ENCODE assay signal across 8 mouse cellular contexts in genomic region chrX:103696081-103696519, GRCm38 (mm10).
A peak's percentile ranks its signal among the peaks of the same experiment; 100 is the strongest.
DNase-seq lines count a peak whose midpoint lies in the region; ATAC-seq and TF ChIP-seq lines count a peak whose summit lies in the region.

No protein-coding gene starts in this region.

- TF ChIP-seq POLR2A in brain, embryonic 14.5 days (IDR thresholded peaks at IDR 0.05; ENCODE audit: borderline replicate concordance, extremely low read depth, insufficient read depth, insufficient read length, poor library complexity, severe bottlenecking) = no peak

- H3K36me3 ChIP-seq in heart, postnatal 0 days (replicated peaks; ENCODE audit: control insufficient read depth, insufficient read depth, low read length) = no peaks in the 10 kb centered on the region
- H3K36me3 ChIP-seq in neural tube, embryonic 12.5 days = no peaks in the 10 kb centered on the region

- no peak for ATAC-seq in heart, postnatal 0 days (ENCODE audit: insufficient read depth, low read depth)
- ATAC-seq in neural tube, embryonic 12.5 days (ENCODE audit: low FRiP score, low read depth) = peak; percentile 43
- no peak for ATAC-seq in cerebellum, adult (ENCODE audit: insufficient number of reproducible peaks, low FRiP score, low TSS enrichment)

- no peaks in the 10 kb centered on the region for H3K4me1 ChIP-seq in heart, postnatal 0 days (ENCODE audit: control insufficient read depth, insufficient read depth)
- no peaks in the 10 kb centered on the region for H3K4me1 ChIP-seq in neural tube, embryonic 12.5 days

- H3K27me3 ChIP-seq in heart, postnatal 0 days (ENCODE audit: control insufficient read depth, insufficient read depth, low read length) = peaks cover 27% of the 10 kb centered on the region; the same call in 1 of the 2 replicates
- peaks cover 55% of the 10 kb centered on the region for H3K27me3 ChIP-seq in neural tube, embryonic 12.5 days (replicated peaks)

- TF ChIP-seq CTCF in brain, embryonic 14.5 days (IDR thresholded peaks at IDR 0.05; ENCODE audit: borderline replicate concordance, extremely low read depth, insufficient read depth, insufficient read length) = no peak
- TF ChIP-seq CTCF in heart, postnatal 0 days (IDR thresholded peaks at IDR 0.05; ENCODE audit: low read depth) = no peak

- peak overlapping the region; percentile 69 for H3K27ac ChIP-seq in heart, postnatal 0 days (ENCODE audit: low read depth)
- H3K27ac ChIP-seq in neural tube, embryonic 12.5 days = no peak overlapping the region

- H3K4me2 ChIP-seq in heart, postnatal 0 days (ENCODE audit: low read depth, low read length) = peak overlapping the region; percentile 60
- peak overlapping the region; percentile 76 for H3K4me2 ChIP-seq in neural tube, embryonic 12.5 days (replicated peaks)

- H3K9ac ChIP-seq in heart, postnatal 0 days (replicated peaks; ENCODE audit: low read depth, low read length) = no peak overlapping the region
- H3K9ac ChIP-seq in neural tube, embryonic 12.5 days = no peak overlapping the region

- intact Hi-C loops in left cerebral cortex, postnatal 14 days (cut with DNase I) = loop anchor here (2.0 to 5.0 kb wide), 4 partner anchors 46 to 241 kb away; partner anchors contain the start of gene Slc16a2

- TF ChIP-seq EP300 in heart, postnatal 0 days (IDR thresholded peaks at IDR 0.05; ENCODE audit: low read depth) = no peak

- WGBS in heart, postnatal 0 days = 7% methylated on average over 9 of the region's 9 CpGs
- WGBS in neural tube, embryonic 12.5 days = 10% methylated on average over 9 of the region's 9 CpGs

- H3K4me3 ChIP-seq in heart, postnatal 0 days (ENCODE audit: low read depth, low read length) = peak overlapping the region; percentile 35; the same call in 1 of the 2 replicates
- H3K4me3 ChIP-seq in neural tube, embryonic 12.5 days = no peak overlapping the region

- no peaks in the 10 kb centered on the region for H3K9me3 ChIP-seq in heart, postnatal 0 days (replicated peaks; ENCODE audit: control insufficient read depth, low read length)
- no peaks in the 10 kb centered on the region for H3K9me3 ChIP-seq in neural tube, embryonic 12.5 days

- DNase-seq in heart, adult 18-20 months = peak; percentile 8 to 19
- DNase-seq in heart, adult 8-10 months (ENCODE audit: low spot score) = no peak
- peak; percentile 82 for DNase-seq in brain, embryonic 14.5 days (ENCODE audit: low read depth)
- no peak for DNase-seq in heart, postnatal 0 days (ENCODE audit: low spot score)
- peak; percentile 38 to 81 for DNase-seq in left cerebral cortex, postnatal 14 days (ENCODE audit: low spot score in 2 of 2)
- DNase-seq in T-cell, adult 2 months (ENCODE audit: low spot score) = no peak

Comparison
In these comparisons a context has a peak if more than half of its experiments do, and no peak if none do; other contexts are left out.
1. DNase-seq: peak in heart, adult 18-20 months (2 of 2), brain, embryonic 14.5 days (single experiment) and left cerebral cortex, postnatal 14 days (2 of 2); none in heart, adult 8-10 months (single experiment), heart, postnatal 0 days (single experiment) and T-cell, adult 2 months (single experiment).